Mouse (Mus musculus) thymus, adult 18-20 months (tissue): Measurements from ENCODE around the gene Olfr812.
"Not testable (repeated sequence)": the region's sequence is repeated elsewhere in the genome, so short reads cannot be mapped to it uniquely, and the experiment has no call there.

Experiments
- DNase-seq, 2 experiments: peaks; one replicate each; pipeline ENCODE4 v3.0.0; 2022; ENCODE audit warnings: mixed read lengths in 2 of 2

Olfr812 gene

DNA sequence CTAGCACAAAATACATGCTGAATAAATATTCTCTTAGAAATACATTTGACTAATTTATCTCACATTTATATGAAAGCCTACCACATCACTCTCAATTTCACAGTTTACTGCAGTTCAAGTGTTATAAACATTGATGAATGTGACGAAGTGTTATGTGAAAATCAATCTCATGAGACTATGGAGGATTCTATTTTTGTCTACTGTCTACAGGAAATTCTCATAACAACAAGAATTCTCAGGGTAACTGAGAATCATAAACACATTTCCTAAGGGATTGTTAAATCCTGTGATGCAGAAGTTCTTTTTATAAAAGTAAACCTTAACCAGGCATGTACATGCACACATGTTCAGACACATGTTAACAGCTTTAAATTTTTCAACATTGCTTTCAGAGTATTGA lies at the start of gene Olfr812:
Gene Olfr812, minus strand, starts transcription at position 101 of the 400 bp plus-strand sequence.
- DNase-seq = no peak

DNA sequence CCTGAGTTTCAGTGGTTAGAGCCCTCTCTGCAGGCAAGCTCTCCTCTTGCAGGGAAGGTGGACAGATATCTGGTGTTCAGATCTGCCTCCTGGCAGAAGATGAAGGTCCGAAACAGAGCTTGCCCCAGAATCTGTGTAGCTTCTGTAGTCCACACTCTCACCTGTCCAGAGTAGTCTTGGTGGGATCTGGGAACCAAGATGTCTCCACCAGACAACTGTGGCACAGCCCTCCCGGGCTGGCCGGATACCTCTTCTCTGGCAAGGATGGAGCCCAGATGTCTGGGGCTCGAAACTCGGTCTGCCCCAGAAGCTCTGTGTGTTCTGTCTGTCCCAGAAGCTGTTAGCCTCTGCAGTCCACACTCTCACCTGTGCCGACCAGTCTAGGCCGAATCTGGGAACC lies 40.0 kb upstream of the Olfr812 start:
- DNase-seq = no peak

DNA sequence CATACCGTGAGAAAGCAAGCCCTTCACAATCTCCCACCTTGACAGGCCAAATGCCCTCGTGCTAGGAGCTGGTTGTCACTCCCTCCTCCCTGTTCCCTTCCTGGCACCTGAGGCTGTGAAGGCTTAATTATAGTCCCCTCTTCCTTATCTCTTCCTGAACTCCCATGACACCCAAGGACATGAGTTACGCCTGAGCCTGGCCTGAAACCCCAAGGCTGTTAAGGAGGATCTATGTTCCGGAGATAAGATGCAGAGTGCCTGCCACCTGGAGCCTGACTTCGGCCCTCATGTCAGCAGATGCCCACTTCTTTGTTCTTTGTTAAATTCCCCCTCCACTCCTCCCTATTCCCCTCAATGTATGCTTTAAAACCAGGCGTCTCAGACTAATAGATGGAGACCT lies 39.6 kb upstream of the Olfr812 start:
- DNase-seq = not testable (repeated sequence)

DNA sequence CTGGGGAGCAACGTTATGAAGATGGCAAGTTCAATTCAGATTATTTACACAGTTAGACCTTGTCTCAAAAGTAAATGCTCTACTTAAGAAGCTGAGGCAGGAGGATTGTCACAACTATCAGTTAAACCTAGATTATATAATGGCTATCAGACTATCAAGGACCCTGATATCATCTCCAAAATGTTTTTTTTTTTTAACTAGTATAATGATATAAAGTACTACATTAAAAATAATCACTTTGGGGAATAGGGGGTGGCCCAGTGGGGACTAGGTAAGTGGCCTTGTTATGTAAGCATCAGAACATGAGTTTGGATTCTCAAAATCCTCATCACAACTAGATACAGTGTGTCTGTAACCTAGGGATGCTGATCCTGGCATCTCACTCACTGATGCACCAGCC lies 33.9 kb upstream of the Olfr812 start, which contains the start of gene Olfr814:
Gene Olfr814, minus strand, starts transcription at position 101 of the 400 bp plus-strand sequence.
- DNase-seq = not testable (repeated sequence)

DNA sequence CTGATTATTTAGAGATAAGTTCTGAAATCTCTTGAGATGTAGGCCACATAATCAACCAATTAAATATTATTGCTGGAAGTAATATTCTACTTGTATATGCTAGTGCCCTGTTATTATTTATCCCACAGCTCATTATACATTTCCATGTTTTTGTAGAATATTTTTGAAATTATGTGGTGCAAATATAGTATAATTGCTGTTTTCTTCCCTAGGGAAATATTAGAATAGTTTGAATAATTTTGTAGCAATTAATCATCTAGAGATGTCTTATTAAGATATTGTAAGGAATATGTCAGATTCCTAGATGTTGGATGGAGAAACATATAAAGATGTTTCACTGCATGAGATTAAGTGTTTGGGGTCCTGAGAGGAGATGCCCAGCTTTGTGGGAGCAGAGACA lies 9.2 kb upstream of the Olfr812 start, which contains the start of gene Olfr813:
Gene Olfr813, plus strand, starts transcription at position 301 of the 400 bp plus-strand sequence.
- no peak for DNase-seq

DNA sequence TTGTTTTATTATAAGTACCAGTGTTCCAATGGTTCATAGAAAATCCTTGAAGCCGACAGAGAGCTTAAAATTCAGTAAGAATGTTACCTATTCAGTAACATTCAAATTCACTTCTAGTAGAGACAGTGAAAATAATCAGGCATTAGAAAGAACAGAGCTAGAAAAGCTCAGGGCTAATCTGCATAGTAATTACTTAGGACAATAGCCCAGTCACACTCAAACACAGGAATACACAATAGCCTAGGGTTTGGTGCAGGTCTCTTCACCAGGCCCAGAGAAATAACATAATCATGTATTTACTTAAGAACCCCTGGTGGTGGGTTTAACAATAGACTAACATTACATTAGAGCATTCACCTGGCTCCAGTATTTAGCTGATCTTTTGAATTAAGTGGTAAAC lies 1.4 kb upstream of the Olfr812 start:
- no peak for DNase-seq

DNA sequence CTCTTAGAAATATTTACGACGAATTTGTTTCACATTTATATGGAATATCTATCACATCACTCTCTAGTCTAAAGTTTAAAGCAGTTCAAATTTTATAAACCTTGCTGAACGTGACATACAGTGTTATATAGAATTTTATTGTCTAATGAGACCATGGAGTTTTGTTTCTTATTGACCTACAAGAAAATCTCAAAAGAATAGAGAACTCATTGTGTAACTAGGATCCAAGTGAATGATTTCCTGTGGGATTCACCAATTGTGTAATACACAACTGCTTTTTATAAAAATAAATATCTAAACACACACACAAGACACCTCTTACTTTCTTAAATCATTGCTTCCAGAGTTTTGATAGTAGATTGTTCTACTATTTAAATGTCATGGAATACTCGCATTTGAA lies 41.6 kb downstream of the Olfr812 start, which contains the start of gene Olfr811:
Gene Olfr811, minus strand, starts transcription at position 101 of the 400 bp plus-strand sequence.
- DNase-seq = no peak

DNA sequence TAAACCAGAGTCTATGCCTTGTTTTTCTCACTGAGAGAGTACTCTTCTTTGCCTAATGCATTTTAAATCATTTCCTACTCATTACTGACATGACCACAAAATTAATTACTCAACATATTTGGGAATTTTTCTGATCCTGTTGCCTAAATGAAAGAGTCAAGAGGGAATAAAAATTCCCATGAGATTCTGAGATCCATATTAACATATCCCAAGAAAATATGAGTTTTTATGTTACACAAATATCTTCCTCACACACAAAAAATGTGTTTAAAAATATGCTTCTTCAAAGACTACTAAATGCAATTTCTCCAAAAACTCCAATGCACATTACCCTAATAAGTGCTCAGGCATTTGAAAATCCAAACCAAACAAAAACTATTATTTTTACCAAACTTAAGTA lies 51.1 kb downstream of the Olfr812 start, which contains the start of gene Olfr810:
Gene Olfr810, minus strand, starts transcription at position 101 of the 400 bp plus-strand sequence.
- no peak for DNase-seq
